Mouse (Mus musculus) bone marrow, adult 2 months (tissue): ENCODE results near the gene Zcchc10. TPM values are rescaled to one million over a fixed set of nuclear protein-coding genes. Genes with fewer than 3 reads are reported as not detected.

Source experiments
- H3K27ac ChIP-seq: fragments of 200-500 bp; 2 replicates; pipeline ENCODE4 v1.5.1; 2012; ENCODE audit warnings: low read depth, mild to moderate bottlenecking, control low read depth, inconsistent platforms, low read length; ENCODE audit not compliant: control insufficient read depth, poor library complexity, insufficient read depth
- H3K4me1 ChIP-seq: fragments of 200-500 bp; 2 replicates; pipeline ENCODE4 v1.6.1; 2011; ENCODE audit warnings: low read length; ENCODE audit not compliant: control insufficient read depth, insufficient read depth
- H3K4me3 ChIP-seq: fragments of 200-500 bp; replicated peaks from 2 replicates; pipeline ENCODE3; 2011; ENCODE audit warnings: mild to moderate bottlenecking, low read depth, low read length, control low read depth; ENCODE audit not compliant: control insufficient read depth
- CTCF ChIP-seq: fragments of 200-500 bp; IDR thresholded peaks from 2 replicates; pipeline ENCODE4 v1.5.1; 2011; ENCODE audit warnings: low read length, control low read depth; ENCODE audit not compliant: control insufficient read depth, insufficient read depth
- POLR2A ChIP-seq: fragments of 200-500 bp; IDR thresholded peaks from 2 replicates; pipeline ENCODE4 v1.6.1; 2011; ENCODE audit warnings: low read depth, mild to moderate bottlenecking, control low read depth, low read length, borderline replicate concordance; ENCODE audit not compliant: control insufficient read depth
- WGBS: fragments of 180-500 bp; shearing (Covaris S2); methylation state at CpG from one replicate; pipeline ENCODE4 v1.1.7; 2018; 5-methylcytosine and 5-hydroxymethylcytosine counted together
- polyA plus RNA-seq: library from polyadenylated mRNA; stranded (reverse); fragments of >200 nt; gene quantifications from 2 replicates; pipeline ENCODE4 v1.2.4, GENCODE M21; 2011; ENCODE audit warnings: low replicate concordance; ENCODE audit not compliant: missing spikeins, insufficient read depth, insufficient read length

Zcchc10 gene
- polyA plus RNA-seq, 1 experiment: 9.6 TPM

GRCm38 (mm10) chr11:53378918-53379317, 54.4 kb downstream of the Zcchc10 start:
- Histone ChIP-seq H3K4me3 (no peak overlapping the region), H3K27ac (no peak overlapping the region), H3K4me1 (no peaks in the 10 kb centered on the region; the same call in 1 of the 2 replicates)
- WGBS: 80% methylated on average over 1 of the region's 1 CpGs
- no peak for TF ChIP-seq POLR2A
- no peak for TF ChIP-seq CTCF

Other genes starting within 250 kb of the Zcchc10 start
- gene Hspa4, start 24.2 kb upstream of the Zcchc10 start, polyA plus RNA-seq: 41.5 and 98.4 TPM in 2 replicates
- gene Aff4, start 26.2 kb downstream of the Zcchc10 start, polyA plus RNA-seq: 7.9 and 36.2 TPM in 2 replicates
- gene Leap2, start 98.5 kb downstream of the Zcchc10 start, polyA plus RNA-seq: not detected in 2 replicates
- 161 and 271 TPM in 2 replicates for gene Uqcrq, start 106.2 kb downstream of the Zcchc10 start, polyA plus RNA-seq
- gene Gdf9, start 106.3 kb downstream of the Zcchc10 start, polyA plus RNA-seq: 0.85 TPM in 1 of 2 replicates, not detected in the other
- gene Gm10447, start 132.4 kb downstream of the Zcchc10 start, polyA plus RNA-seq: 0.41 TPM in 1 of 2 replicates, not detected in the other
- 0.70 TPM in 1 of 2 replicates, not detected in the other for gene Shroom1, start 132.5 kb downstream of the Zcchc10 start, polyA plus RNA-seq
- gene Gm9837, start 145.8 kb downstream of the Zcchc10 start, polyA plus RNA-seq: not detected in 2 replicates
- not detected in 2 replicates for gene Gm9945, start 155.5 kb downstream of the Zcchc10 start, polyA plus RNA-seq
- 8.2 and 13.3 TPM in 2 replicates for gene Sowaha, start 155.6 kb downstream of the Zcchc10 start, polyA plus RNA-seq
- gene Sept8, start 194.6 kb downstream of the Zcchc10 start, polyA plus RNA-seq: 38.7 and 52.2 TPM in 2 replicates
- gene Kif3a, start 242.7 kb downstream of the Zcchc10 start, polyA plus RNA-seq: 3.7 and 4.5 TPM in 2 replicates